Mouse (Mus musculus): ENCODE measurements around the gene Gm11733. TPM values are rescaled to one million over a fixed set of nuclear protein-coding genes. Genes with fewer than 3 reads are reported as not detected.
A peak's percentile ranks its signal among the peaks of the same experiment; 100 is the strongest.

The Gm11733 gene
- polyA plus RNA-seq, 1 experiment, result not detected

GRCm38 (mm10) chr11:117496812-117497211 lies 12.6 kb downstream of the Gm11733 start:
- no peaks in the 10 kb centered on the region for H3K4me1 ChIP-seq (ENCODE audit: control insufficient read depth, insufficient read depth, insufficient read length, low read length)
- no peak overlapping the region for H3K4me3 ChIP-seq (ENCODE audit: insufficient read depth, low read depth, low read length)
- no peak overlapping the region for H3K27ac ChIP-seq (replicated peaks; ENCODE audit: low read depth, low read length)

- H3K4me1 ChIP-seq (ENCODE audit: control insufficient read depth, insufficient read depth, insufficient read length, low read length), result no peaks in the 10 kb centered on the region
- no peak overlapping the region for H3K4me3 ChIP-seq (ENCODE audit: insufficient read depth, low read depth, low read length)
- no peak overlapping the region for H3K27ac ChIP-seq (replicated peaks; ENCODE audit: low read depth, low read length)
Measured at GRCm38 (mm10) chr11:117497256-117498136, 13.3 kb downstream of the Gm11733 start.

GRCm38 (mm10) chr11:117498137-117498511 lies 14.0 kb downstream of the Gm11733 start:
- Histone ChIP-seq H3K4me1 (ENCODE audit: control insufficient read depth, insufficient read depth, insufficient read length, low read length) (no peaks in the 10 kb centered on the region), H3K4me3 (ENCODE audit: insufficient read depth, low read depth, low read length) (no peak overlapping the region), H3K27ac (replicated peaks; ENCODE audit: low read depth, low read length) (no peak overlapping the region)

GRCm38 (mm10) chr11:117508972-117509371 lies 24.8 kb downstream of the Gm11733 start:
- Histone ChIP-seq H3K4me1 (ENCODE audit: control insufficient read depth, insufficient read depth, insufficient read length, low read length) (no peaks in the 10 kb centered on the region), H3K4me3 (ENCODE audit: insufficient read depth, low read depth, low read length) (no peak overlapping the region), H3K27ac (replicated peaks; ENCODE audit: low read depth, low read length) (no peak overlapping the region)

GRCm38 (mm10) chr11:117515718-117516421 lies 31.7 kb downstream of the Gm11733 start:
- Histone ChIP-seq H3K27ac (replicated peaks; ENCODE audit: low read depth, low read length) (no peak overlapping the region), H3K4me3 (ENCODE audit: insufficient read depth, low read depth, low read length) (no peak overlapping the region), H3K4me1 (ENCODE audit: control insufficient read depth, insufficient read depth, insufficient read length, low read length) (no peaks in the 10 kb centered on the region)

- no peak overlapping the region for H3K27ac ChIP-seq (replicated peaks; ENCODE audit: low read depth, low read length)
- no peak overlapping the region for H3K4me3 ChIP-seq (ENCODE audit: insufficient read depth, low read depth, low read length)
- no peaks in the 10 kb centered on the region for H3K4me1 ChIP-seq (ENCODE audit: control insufficient read depth, insufficient read depth, insufficient read length, low read length)
Measured at GRCm38 (mm10) chr11:117516422-117516796, 32.2 kb downstream of the Gm11733 start.

GRCm38 (mm10) chr11:117521906-117522780 lies 38.0 kb downstream of the Gm11733 start:
- Histone ChIP-seq H3K27ac (replicated peaks; ENCODE audit: low read depth, low read length) (no peak overlapping the region), H3K4me3 (ENCODE audit: insufficient read depth, low read depth, low read length) (no peak overlapping the region), H3K4me1 (ENCODE audit: control insufficient read depth, insufficient read depth, insufficient read length, low read length) (peaks cover 4% of the 10 kb centered on the region)

- no peak overlapping the region for H3K4me3 ChIP-seq (ENCODE audit: insufficient read depth, low read depth, low read length)
- H3K27ac ChIP-seq (replicated peaks; ENCODE audit: low read depth, low read length), result 0 out of 2 replicates have a peak overlapping the region, but pooled peaks have one; percentile 1
Measured at GRCm38 (mm10) chr11:117522879-117523519, 38.8 kb downstream of the Gm11733 start.

GRCm38 (mm10) chr11:117525606-117526349 lies 41.6 kb downstream of the Gm11733 start:
- Histone ChIP-seq H3K4me1 (ENCODE audit: control insufficient read depth, insufficient read depth, insufficient read length, low read length) (peaks cover 4% of the 10 kb centered on the region), H3K4me3 (ENCODE audit: insufficient read depth, low read depth, low read length) (no peak overlapping the region), H3K27ac (replicated peaks; ENCODE audit: low read depth, low read length) (no peak overlapping the region)

More at GRCm38 (mm10) chr11:117522879-117523519, 38.8 kb downstream of the Gm11733 start:
- H3K4me1 ChIP-seq (ENCODE audit: control insufficient read depth, insufficient read depth, insufficient read length, low read length), result peaks cover 4% of the 10 kb centered on the region

GRCm38 (mm10) chr11:117532374-117532773 lies 48.2 kb downstream of the Gm11733 start:
- peaks cover 8% of the 10 kb centered on the region for H3K4me1 ChIP-seq (ENCODE audit: control insufficient read depth, insufficient read depth, insufficient read length, low read length)
- H3K4me3 ChIP-seq (ENCODE audit: insufficient read depth, low read depth, low read length), result no peak overlapping the region
- H3K27ac ChIP-seq (replicated peaks; ENCODE audit: low read depth, low read length), result no peak overlapping the region

GRCm38 (mm10) chr11:117534912-117535311 lies 50.7 kb downstream of the Gm11733 start:
- Histone ChIP-seq H3K27ac (replicated peaks; ENCODE audit: low read depth, low read length) (no peak overlapping the region), H3K4me1 (ENCODE audit: control insufficient read depth, insufficient read depth, insufficient read length, low read length) (peaks cover 8% of the 10 kb centered on the region), H3K4me3 (ENCODE audit: insufficient read depth, low read depth, low read length) (no peak overlapping the region)

GRCm38 (mm10) chr11:117535491-117536304 lies 51.5 kb downstream of the Gm11733 start:
- H3K4me3 ChIP-seq (ENCODE audit: insufficient read depth, low read depth, low read length), result no peak overlapping the region
- H3K27ac ChIP-seq (replicated peaks; ENCODE audit: low read depth, low read length), result no peak overlapping the region
- peaks cover 8% of the 10 kb centered on the region for H3K4me1 ChIP-seq (ENCODE audit: control insufficient read depth, insufficient read depth, insufficient read length, low read length)

- Histone ChIP-seq H3K27ac (replicated peaks; ENCODE audit: low read depth, low read length) (no peak overlapping the region), H3K4me1 (ENCODE audit: control insufficient read depth, insufficient read depth, insufficient read length, low read length) (peaks cover 8% of the 10 kb centered on the region), H3K4me3 (ENCODE audit: insufficient read depth, low read depth, low read length) (no peak overlapping the region)
Measured at GRCm38 (mm10) chr11:117536586-117536985, 52.4 kb downstream of the Gm11733 start.

Measured in brown adipose tissue, adult 24 weeks (tissue).